Mouse (Mus musculus) large intestine, adult 2 months (tissue): ENCODE measurements around the gene Camk1g. TPM values are rescaled to one million over a fixed set of nuclear protein-coding genes. Genes with fewer than 3 reads are reported as not detected.
A peak's percentile ranks its signal among the peaks of the same experiment; 100 is the strongest.

Experiments used
- DNase-seq: peaks from one replicate; pipeline ENCODE4 v3.0.0-alpha.2; 2012; ENCODE audit warnings: low read depth, low spot score
- WGBS: fragments of 180-500 bp; shearing (Covaris S2); methylation state at CpG from one replicate; pipeline ENCODE4 v1.1.7; 2018; 5-methylcytosine and 5-hydroxymethylcytosine counted together
- polyA plus RNA-seq: library from polyadenylated mRNA; depleted of rRNA; stranded (reverse); fragments of >200 nt; gene quantifications from 2 replicates; pipeline ENCODE4 v1.2.3, GENCODE M21; 2012

The Camk1g gene
- polyA plus RNA-seq, 1 experiment, result 0.27 TPM

- DNase-seq, result no peak
- 76% methylated on average over 9 of the region's 9 CpGs for WGBS
Observed at GRCm38 (mm10) chr1:193337018-193337321, 33.1 kb downstream of the Camk1g start.

- WGBS, result 79% methylated on average over 7 of the region's 7 CpGs
- no peak for DNase-seq
Observed at GRCm38 (mm10) chr1:193336122-193337017, 33.7 kb downstream of the Camk1g start.

- DNase-seq, result no peak
- 85% methylated on average over 6 of the region's 6 CpGs for WGBS
Observed at GRCm38 (mm10) chr1:193334546-193334945, 35.6 kb downstream of the Camk1g start.

- no peak for DNase-seq
- 89% methylated on average over 3 of the region's 3 CpGs for WGBS
Observed at GRCm38 (mm10) chr1:193333776-193334175, 36.3 kb downstream of the Camk1g start.

- 80% methylated on average over 1 of the region's 1 CpGs for WGBS
Observed at GRCm38 (mm10) chr1:193332671-193333070, 37.4 kb downstream of the Camk1g start.

GRCm38 (mm10) chr1:193332018-193332417 lies 38.1 kb downstream of the Camk1g start:
- DNase-seq, result no peak
- 91% methylated on average over 13 of the region's 13 CpGs for WGBS

More at GRCm38 (mm10) chr1:193332671-193333070, 37.4 kb downstream of the Camk1g start:
- no peak for DNase-seq

GRCm38 (mm10) chr1:193330626-193331025 lies 39.5 kb downstream of the Camk1g start:
- no peak for DNase-seq
- 85% methylated on average over 7 of the region's 7 CpGs for WGBS

- 57% methylated on average over 10 of the region's 10 CpGs for WGBS
- DNase-seq, result no peak
Observed at GRCm38 (mm10) chr1:193330172-193330571, 39.9 kb downstream of the Camk1g start.

- WGBS, result 84% methylated on average over 9 of the region's 9 CpGs
- no peak for DNase-seq
Observed at GRCm38 (mm10) chr1:193329557-193329956, 40.5 kb downstream of the Camk1g start.

GRCm38 (mm10) chr1:193327686-193328085 lies 42.4 kb downstream of the Camk1g start:
- DNase-seq, result no peak

GRCm38 (mm10) chr1:193327216-193327615 lies 42.9 kb downstream of the Camk1g start:
- 33% methylated on average over 1 of the region's 1 CpGs for WGBS
- no peak for DNase-seq

More at GRCm38 (mm10) chr1:193327686-193328085, 42.4 kb downstream of the Camk1g start:
- 34% methylated on average over 5 of the region's 5 CpGs for WGBS

GRCm38 (mm10) chr1:193326456-193327145 lies 43.5 kb downstream of the Camk1g start:
- peak; percentile 76 for DNase-seq
- WGBS, result 31% methylated on average over 7 of the region's 7 CpGs

GRCm38 (mm10) chr1:193325891-193326290 lies 44.2 kb downstream of the Camk1g start:
- WGBS, result 91% methylated on average over 6 of the region's 6 CpGs
- no peak for DNase-seq

- WGBS, result 72% methylated on average over 2 of the region's 2 CpGs
- DNase-seq, result no peak
Observed at GRCm38 (mm10) chr1:193324224-193324623, 45.9 kb downstream of the Camk1g start.

- no peak for DNase-seq
- 92% methylated on average over 6 of the region's 6 CpGs for WGBS
Observed at GRCm38 (mm10) chr1:193323686-193324085, 46.4 kb downstream of the Camk1g start.

GRCm38 (mm10) chr1:193320398-193320797 lies 49.7 kb downstream of the Camk1g start:
- 93% methylated on average over 8 of the region's 8 CpGs for WGBS

GRCm38 (mm10) chr1:193319721-193320120 lies 50.4 kb downstream of the Camk1g start:
- WGBS, result 64% methylated on average over 3 of the region's 3 CpGs
- no peak for DNase-seq

More at GRCm38 (mm10) chr1:193320398-193320797, 49.7 kb downstream of the Camk1g start:
- no peak for DNase-seq

GRCm38 (mm10) chr1:193317159-193317559 lies 52.9 kb downstream of the Camk1g start:
- DNase-seq, result no peak
- WGBS, result 31% methylated on average over 6 of the region's 6 CpGs

GRCm38 (mm10) chr1:193316358-193316750 lies 53.7 kb downstream of the Camk1g start:
- DNase-seq, result no peak
- 66% methylated on average over 9 of the region's 9 CpGs for WGBS

- 54% methylated on average over 5 of the region's 5 CpGs for WGBS
- DNase-seq, result no peak
Observed at GRCm38 (mm10) chr1:193315705-193316357, 54.3 kb downstream of the Camk1g start.
